Mouse (Mus musculus): ENCODE data around the gene Hspd1.

DNA sequence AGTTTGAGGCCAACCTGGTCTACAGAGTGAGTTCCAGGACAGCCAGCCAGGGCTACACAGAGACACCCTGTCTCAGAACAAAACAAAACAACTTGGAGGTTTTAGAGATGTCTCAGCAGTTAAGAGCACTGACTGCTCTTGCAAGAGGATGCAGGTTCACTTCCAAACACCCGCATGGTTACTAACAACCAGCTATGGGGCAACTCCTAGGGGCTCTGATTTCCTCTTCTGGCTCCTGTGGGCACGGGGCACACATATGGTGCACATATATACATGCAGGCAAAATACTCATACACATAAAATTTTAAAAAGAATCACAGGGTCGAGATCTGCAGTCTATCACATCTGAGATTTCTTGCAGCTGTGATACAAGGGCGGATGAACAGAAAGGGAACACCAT, 58.6 kb downstream of the Hspd1 start:
- no peak for TF ChIP-seq POLR2A (IDR thresholded peaks at IDR 0.05; ENCODE audit: borderline replicate concordance, insufficient read depth, low read length)
- no peak for TF ChIP-seq CTCF (IDR thresholded peaks at IDR 0.05; ENCODE audit: borderline replicate concordance, insufficient read depth, low read depth, low read length)
